12 mouse cellular contexts compared by ENCODE assay signal in genomic region chr9:42764823-42765560, GRCm38 (mm10).
DNase-seq lines count a peak whose midpoint lies in the region; ATAC-seq and TF ChIP-seq lines count a peak whose summit lies in the region.
"Had no signal": no experiment of that assay in that cellular context is flagged by ENCODE, and none has a peak within 500 bp of the region (broad histone marks: within the 10 kb centered on the region; RNA-seq: fewer than 3 reads in every experiment).

No protein-coding gene starts in this region.

- H3K27ac ChIP-seq in intestine, embryonic 15.5 days = 0 out of 2 replicates have a peak overlapping the region, but pooled peaks have one; percentile 5
- H3K27ac ChIP-seq in intestine, postnatal 0 days (ENCODE audit: low read depth, low read length) = no peak overlapping the region
- peak overlapping the region; percentile 75 for H3K27ac ChIP-seq in embryonic facial prominence, embryonic 10.5 days (replicated peaks)
- peak overlapping the region; percentile 76 for H3K27ac ChIP-seq in hindbrain, embryonic 13.5 days
- peak overlapping the region; percentile 49 for H3K27ac ChIP-seq in midbrain, embryonic 14.5 days (replicated peaks; ENCODE audit: low read depth, low read length)
- H3K27ac ChIP-seq: heart, embryonic 13.5 days; limb, embryonic 15.5 days; stomach, embryonic 15.5 days had no signal

- 37% methylated on average over 11 of the region's 11 CpGs for WGBS in intestine, embryonic 15.5 days
- 60% methylated on average over 11 of the region's 11 CpGs for WGBS in intestine, postnatal 0 days
- WGBS in embryonic facial prominence, embryonic 10.5 days = 35% methylated on average over 11 of the region's 11 CpGs
- 43% methylated on average over 11 of the region's 11 CpGs for WGBS in hindbrain, embryonic 13.5 days
- WGBS in midbrain, embryonic 14.5 days = 49% methylated on average over 11 of the region's 11 CpGs

- no peak overlapping the region for H3K4me3 ChIP-seq in intestine, embryonic 15.5 days (replicated peaks)
- H3K4me3 ChIP-seq in intestine, postnatal 0 days (ENCODE audit: low read depth, low read length) = no peak overlapping the region
- peak overlapping the region; percentile 32; the same call in 1 of the 2 replicates for H3K4me3 ChIP-seq in embryonic facial prominence, embryonic 10.5 days
- H3K4me3 ChIP-seq in hindbrain, embryonic 13.5 days = no peak overlapping the region
- H3K4me3 ChIP-seq in midbrain, embryonic 14.5 days (replicated peaks; ENCODE audit: low read depth, low read length) = no peak overlapping the region
- H3K4me3 ChIP-seq: heart, embryonic 13.5 days; limb, embryonic 15.5 days; myocyte; stomach, embryonic 15.5 days had no signal

- TF ChIP-seq CTCF in intestine, postnatal 0 days (IDR thresholded peaks at IDR 0.05; ENCODE audit: low read depth) = no peak

- peak; percentile 82 for DNase-seq in embryonic facial prominence, embryonic 10.5 days (ENCODE audit: low spot score)
- DNase-seq in midbrain, embryonic 14.5 days = peak; percentile 52
- DNase-seq in spleen, postnatal 4 days (ENCODE audit: low spot score in 2 of 2) = no peak
- DNase-seq in cerebellum, postnatal 36 days = no peak
- DNase-seq in adrenal gland, adult 8-10 months = no peak

- no peaks in the 10 kb centered on the region for H3K27me3 ChIP-seq in intestine, embryonic 15.5 days (replicated peaks)
- H3K27me3 ChIP-seq in intestine, postnatal 0 days (replicated peaks; ENCODE audit: control insufficient read depth, insufficient read depth, low read length) = no peaks in the 10 kb centered on the region
- peaks cover 11% of the 10 kb centered on the region for H3K27me3 ChIP-seq in embryonic facial prominence, embryonic 10.5 days (replicated peaks; ENCODE audit: low read depth, poor library complexity, severe bottlenecking)
- no peaks in the 10 kb centered on the region for H3K27me3 ChIP-seq in hindbrain, embryonic 13.5 days
- H3K27me3 ChIP-seq in midbrain, embryonic 14.5 days (ENCODE audit: control insufficient read depth, insufficient read depth, low read length) = no peaks in the 10 kb centered on the region
- H3K27me3 ChIP-seq: limb, embryonic 15.5 days; stomach, embryonic 15.5 days had no signal

- no peak for ATAC-seq in intestine, embryonic 15.5 days
- ATAC-seq in intestine, postnatal 0 days = no peak
- ATAC-seq in hindbrain, embryonic 13.5 days (ENCODE audit: low FRiP score) = no peak
- ATAC-seq in midbrain, embryonic 14.5 days (ENCODE audit: low FRiP score, low TSS enrichment) = no peak

- peak overlapping the region; percentile 21; the same call in 1 of the 2 replicates for H3K9ac ChIP-seq in intestine, embryonic 15.5 days
- H3K9ac ChIP-seq in intestine, postnatal 0 days (ENCODE audit: low read depth, low read length) = no peak overlapping the region
- H3K9ac ChIP-seq in hindbrain, embryonic 13.5 days = peak overlapping the region; percentile 35; the same call in 1 of the 2 replicates
- no peak overlapping the region; the same call in 1 of the 2 replicates for H3K9ac ChIP-seq in midbrain, embryonic 14.5 days (replicated peaks; ENCODE audit: low read length)
- H3K9ac ChIP-seq: heart, embryonic 13.5 days; limb, embryonic 15.5 days; stomach, embryonic 15.5 days had no signal

- H3K4me1 ChIP-seq in intestine, embryonic 15.5 days (replicated peaks) = peaks cover 9% of the 10 kb centered on the region
- H3K4me1 ChIP-seq in intestine, postnatal 0 days (replicated peaks; ENCODE audit: control insufficient read depth, insufficient read depth, low read length) = no peaks in the 10 kb centered on the region
- peaks cover 61% of the 10 kb centered on the region for H3K4me1 ChIP-seq in embryonic facial prominence, embryonic 10.5 days
- H3K4me1 ChIP-seq in hindbrain, embryonic 13.5 days (replicated peaks) = peaks cover 30% of the 10 kb centered on the region
- peaks cover 18% of the 10 kb centered on the region for H3K4me1 ChIP-seq in midbrain, embryonic 14.5 days (ENCODE audit: control insufficient read depth, insufficient read depth, low read length)

- H3K4me2 ChIP-seq in intestine, embryonic 15.5 days (replicated peaks) = 0 out of 2 replicates have a peak overlapping the region, but pooled peaks have one; percentile 2
- H3K4me2 ChIP-seq in intestine, postnatal 0 days (replicated peaks; ENCODE audit: low read depth) = no peak overlapping the region
- H3K4me2 ChIP-seq in hindbrain, embryonic 13.5 days = no peak overlapping the region
- 0 out of 2 replicates have a peak overlapping the region, but pooled peaks have one; percentile 10 for H3K4me2 ChIP-seq in midbrain, embryonic 14.5 days (ENCODE audit: low read length)
- H3K4me2 ChIP-seq: heart, embryonic 13.5 days; limb, embryonic 15.5 days; stomach, embryonic 15.5 days had no signal

- H3K36me3 ChIP-seq in intestine, embryonic 15.5 days = no peaks in the 10 kb centered on the region
- H3K36me3 ChIP-seq in intestine, postnatal 0 days (ENCODE audit: control insufficient read depth, insufficient read depth) = no peaks in the 10 kb centered on the region
- H3K36me3 ChIP-seq in embryonic facial prominence, embryonic 10.5 days (replicated peaks) = no peaks in the 10 kb centered on the region
- no peaks in the 10 kb centered on the region for H3K36me3 ChIP-seq in hindbrain, embryonic 13.5 days
- no peaks in the 10 kb centered on the region for H3K36me3 ChIP-seq in midbrain, embryonic 14.5 days (ENCODE audit: control insufficient read depth, insufficient read depth, low read length)
- H3K36me3 ChIP-seq: heart, embryonic 13.5 days; limb, embryonic 15.5 days; stomach, embryonic 15.5 days had no signal

- no peaks in the 10 kb centered on the region for H3K9me3 ChIP-seq in intestine, embryonic 15.5 days
- no peaks in the 10 kb centered on the region for H3K9me3 ChIP-seq in intestine, postnatal 0 days (ENCODE audit: control insufficient read depth)
- H3K9me3 ChIP-seq in embryonic facial prominence, embryonic 10.5 days = no peaks in the 10 kb centered on the region
- H3K9me3 ChIP-seq in hindbrain, embryonic 13.5 days = no peaks in the 10 kb centered on the region
- no peaks in the 10 kb centered on the region for H3K9me3 ChIP-seq in midbrain, embryonic 14.5 days (ENCODE audit: control insufficient read depth, low read length)
- H3K9me3 ChIP-seq: heart, embryonic 13.5 days; limb, embryonic 15.5 days; stomach, embryonic 15.5 days had no signal

Comparison
In these comparisons a context has a peak if more than half of its experiments do, and no peak if none do; other contexts are left out.
1. H3K4me2 ChIP-seq: peak in intestine, embryonic 15.5 days (single experiment) and midbrain, embryonic 14.5 days (single experiment); none in intestine, postnatal 0 days (single experiment) and hindbrain, embryonic 13.5 days (single experiment).
2. H3K9ac ChIP-seq: peak in intestine, embryonic 15.5 days (single experiment) and hindbrain, embryonic 13.5 days (single experiment); none in intestine, postnatal 0 days (single experiment) and midbrain, embryonic 14.5 days (single experiment).
3. DNase-seq: peak in embryonic facial prominence, embryonic 10.5 days (single experiment) and midbrain, embryonic 14.5 days (single experiment); none in spleen, postnatal 4 days (0 of 2), cerebellum, postnatal 36 days (0 of 2) and adrenal gland, adult 8-10 months (single experiment).